Mouse (Mus musculus) lung, postnatal 0 days (tissue): ENCODE measurements around the gene Glipr1l1. TPM values are rescaled to one million over a fixed set of nuclear protein-coding genes. Genes with fewer than 3 reads are reported as not detected.
"Not testable (repeated sequence)": the region's sequence is repeated elsewhere in the genome, so short reads cannot be mapped to it uniquely, and the experiment has no call there.

ENCODE experiments used
- ATAC-seq: fragments of 200-750 bp; cut with Nextera tagmentation; 2 replicates; pipeline ENCODE4 v1.8.0; 2017; ENCODE audit warnings: moderate library complexity
- DNase-seq: peaks from one replicate; pipeline ENCODE4 v3.0.0-alpha.2; 2016; ENCODE audit warnings: low spot score
- H3K27ac ChIP-seq: fragments of 300-500 bp; sonication (generic); 2 replicates; pipeline ENCODE4 v1.5.1; 2014; ENCODE audit warnings: antibody characterized with exemption, mild to moderate bottlenecking, low read length, mixed read lengths
- H3K27me3 ChIP-seq: fragments of 300-500 bp; sonication (generic); replicated peaks from 2 replicates; pipeline ENCODE4 v1.6.1; 2014; ENCODE audit warnings: low read length, mixed read lengths; ENCODE audit not compliant: insufficient read depth
- H3K36me3 ChIP-seq: fragments of 300-500 bp; sonication (generic); 2 replicates; pipeline ENCODE4 v1.6.1; 2014; ENCODE audit warnings: low read length, mixed read lengths; ENCODE audit not compliant: insufficient read depth
- H3K4me1 ChIP-seq: fragments of 300-500 bp; sonication (generic); 2 replicates; pipeline ENCODE4 v1.6.1; 2014; ENCODE audit warnings: antibody characterized with exemption, low read depth, low read length, mixed read lengths; ENCODE audit not compliant: insufficient read depth
- H3K4me2 ChIP-seq: fragments of 300-500 bp; sonication (generic); replicated peaks from 2 replicates; pipeline ENCODE4 v1.6.1; 2014; ENCODE audit warnings: low read depth, mild to moderate bottlenecking, low read length, moderate library complexity, mixed read lengths
- H3K4me3 ChIP-seq: fragments of 300-500 bp; sonication (generic); 2 replicates; pipeline ENCODE4 v1.5.1; 2014; ENCODE audit warnings: low read depth, low read length
- H3K9ac ChIP-seq: fragments of 300-500 bp; sonication (generic); replicated peaks from 2 replicates; pipeline ENCODE4 v1.6.1; 2014; ENCODE audit warnings: low read depth, mild to moderate bottlenecking
- H3K9me3 ChIP-seq: fragments of 300-500 bp; sonication (generic); 2 replicates; pipeline ENCODE4 v1.6.1; 2016; ENCODE audit warnings: low read length, mixed read lengths
- CTCF ChIP-seq: IDR thresholded peaks from 2 replicates; pipeline ENCODE4 v1.5.1; 2016; ENCODE audit warnings: antibody characterized with exemption, mild to moderate bottlenecking
- EP300 ChIP-seq: IDR thresholded peaks from 2 replicates; pipeline ENCODE4 v1.6.1; 2016; ENCODE audit warnings: antibody characterized with exemption, mild to moderate bottlenecking, control low read depth
- WGBS: fragments of 180-500 bp; shearing (Covaris S2); extraction: QIAGEN DNeasy Blood & Tissue Kit; methylation state at CpG from one replicate; pipeline ENCODE4 v1.1.7; 2014; 5-methylcytosine and 5-hydroxymethylcytosine counted together
- polyA plus RNA-seq: library from polyadenylated mRNA; unstranded; fragments of >200 nt; fragmentation: Nextera tagmentation; extraction: Ambion mirVana; gene quantifications from 2 replicates; pipeline ENCODE4 v1.2.1, GENCODE M21; 2015

Glipr1l1 gene
- polyA plus RNA-seq: not detected in 2 replicates

- Histone ChIP-seq H3K4me3 (no peak within 1 kb of the TSS), H3K36me3 (no peaks in the 10 kb centered on the region), H3K9ac (no peak within 1 kb of the TSS), H3K4me2 (no peak within 1 kb of the TSS), H3K27me3 (no peaks in the 10 kb centered on the region), H3K9me3 (no peaks in the 10 kb centered on the region), H3K4me1 (no peaks in the 10 kb centered on the region), H3K27ac (no peak within 1 kb of the TSS)
- TF ChIP-seq EP300: no peak
- peak; percentile 67 for TF ChIP-seq CTCF
- DNase-seq: peak; percentile 70
- peak; percentile 75 for ATAC-seq
- WGBS: 49% methylated on average over 14 of the region's 14 CpGs
These were observed at the start of gene Glipr1l1 for GRCm38 (mm10) chr10:112059702-112060582. TSS of gene Glipr1l1 (plus strand) at chr10:112060189.

GRCm38 (mm10) chr10:112023585-112023984 is 36.4 kb upstream of the Glipr1l1 start:
- H3K27ac ChIP-seq: no peak overlapping the region
- no peak for DNase-seq
- no peaks in the 10 kb centered on the region for H3K4me1 ChIP-seq
- TF ChIP-seq CTCF: no peak
- TF ChIP-seq EP300: no peak
- 57% methylated on average over 2 of the region's 2 CpGs for WGBS
- H3K9me3 ChIP-seq: no peaks in the 10 kb centered on the region
- no peaks in the 10 kb centered on the region for H3K36me3 ChIP-seq
- no peaks in the 10 kb centered on the region for H3K27me3 ChIP-seq
- no peak for ATAC-seq
- H3K4me3 ChIP-seq: no peak overlapping the region
- no peak overlapping the region for H3K4me2 ChIP-seq
- no peak overlapping the region for H3K9ac ChIP-seq

- ATAC-seq, H3K27me3 ChIP-seq, H3K4me1 ChIP-seq, H3K9me3 ChIP-seq, H3K36me3 ChIP-seq, H3K27ac ChIP-seq, DNase-seq, H3K4me3 ChIP-seq, H3K9ac ChIP-seq, H3K4me2 ChIP-seq: not testable (repeated sequence)
- 66% methylated on average over 3 of the region's 3 CpGs for WGBS
These were observed 31.3 kb upstream of the Glipr1l1 start for GRCm38 (mm10) chr10:112028689-112029088.

- H3K36me3 ChIP-seq, H3K4me1 ChIP-seq, H3K4me2 ChIP-seq, DNase-seq, H3K27me3 ChIP-seq, H3K9me3 ChIP-seq, H3K4me3 ChIP-seq, ATAC-seq, H3K27ac ChIP-seq, H3K9ac ChIP-seq: not testable (repeated sequence)
- WGBS: 71% methylated on average over 9 of the region's 9 CpGs
These were observed 16.5 kb upstream of the Glipr1l1 start for GRCm38 (mm10) chr10:112043523-112043922.

GRCm38 (mm10) chr10:112044283-112044682 is 15.7 kb upstream of the Glipr1l1 start:
- not testable (repeated sequence) for H3K27me3 ChIP-seq, H3K27ac ChIP-seq, H3K4me3 ChIP-seq, H3K9me3 ChIP-seq, H3K4me2 ChIP-seq, DNase-seq, ATAC-seq, H3K36me3 ChIP-seq, H3K9ac ChIP-seq, H3K4me1 ChIP-seq
- 51% methylated on average over 14 of the region's 14 CpGs for WGBS

GRCm38 (mm10) chr10:112051220-112051619 is 8.8 kb upstream of the Glipr1l1 start:
- no peak for ATAC-seq
- H3K9ac ChIP-seq: no peak overlapping the region

GRCm38 (mm10) chr10:112051956-112052355 is 8.0 kb upstream of the Glipr1l1 start:
- not testable (repeated sequence) for H3K9me3 ChIP-seq, DNase-seq, ATAC-seq, H3K27ac ChIP-seq, H3K9ac ChIP-seq, H3K4me2 ChIP-seq, H3K36me3 ChIP-seq, H3K4me3 ChIP-seq, H3K4me1 ChIP-seq, H3K27me3 ChIP-seq
- 58% methylated on average over 2 of the region's 2 CpGs for WGBS

More at GRCm38 (mm10) chr10:112051220-112051619, 8.8 kb upstream of the Glipr1l1 start:
- Histone ChIP-seq H3K4me1 (no peaks in the 10 kb centered on the region), H3K4me3 (no peak overlapping the region), H3K4me2 (no peak overlapping the region), H3K27ac (no peak overlapping the region), H3K9me3 (no peaks in the 10 kb centered on the region), H3K36me3 (no peaks in the 10 kb centered on the region), H3K27me3 (no peaks in the 10 kb centered on the region)
- peak; percentile 9 for DNase-seq
- TF ChIP-seq CTCF (no peak), EP300 (no peak)

- not testable (repeated sequence) for H3K27ac ChIP-seq, H3K4me3 ChIP-seq, DNase-seq, H3K4me1 ChIP-seq, H3K27me3 ChIP-seq, H3K9me3 ChIP-seq, H3K4me2 ChIP-seq, H3K9ac ChIP-seq, ATAC-seq, H3K36me3 ChIP-seq
- 74% methylated on average over 6 of the region's 6 CpGs for WGBS
These were observed 570 bp downstream of the Glipr1l1 start for GRCm38 (mm10) chr10:112060583-112060934.
